Mouse (Mus musculus): Measurements from ENCODE around the gene Frmd6. TPM values are rescaled to one million over a fixed set of nuclear protein-coding genes. Genes with fewer than 3 reads are reported as not detected.

The Frmd6 gene
- polyA plus RNA-seq, 1 experiment: 11.7 TPM

GRCm38 (mm10) chr12:70830982-70831566 is 5.8 kb downstream of the Frmd6 start:
- Histone ChIP-seq H3K36me3 (ENCODE audit: control insufficient read depth, insufficient read depth) (no peaks in the 10 kb centered on the region), H3K27me3 (ENCODE audit: control insufficient read depth, insufficient read depth, insufficient read length) (no peaks in the 10 kb centered on the region), H3K79me2 (ENCODE audit: control insufficient read depth, insufficient read depth) (peaks cover 99% of the 10 kb centered on the region), H3ac (ENCODE audit: control insufficient read depth, insufficient read length) (no peak overlapping the region), H3K4me2 (ENCODE audit: low read depth) (peak overlapping the region; percentile 89), H3K4me3 (no peak overlapping the region)
- no peak for TF ChIP-seq REST (IDR thresholded peaks at IDR 0.05; ENCODE audit: insufficient read depth, insufficient read length)
- no peak for TF ChIP-seq SRF (IDR thresholded peaks at IDR 0.05; ENCODE audit: control insufficient read depth, insufficient read length, low read depth)
- TF ChIP-seq USF1 (IDR thresholded peaks at IDR 0.05; ENCODE audit: low read depth): no peak
- TF ChIP-seq E2F4 (IDR thresholded peaks at IDR 0.05; ENCODE audit: insufficient read depth): no peak
- TF ChIP-seq POLR2A (IDR thresholded peaks at IDR 0.05; ENCODE audit: insufficient read length, low read depth): no peak
- no peak for TF ChIP-seq TCF12 (IDR thresholded peaks at IDR 0.05; ENCODE audit: insufficient read depth, poor library complexity, severe bottlenecking)
- 0 out of 2 replicates have a peak, but pooled peaks have one; percentile 5 for TF ChIP-seq CEBPB (IDR thresholded peaks at IDR 0.05; ENCODE audit: insufficient read depth, poor library complexity, severe bottlenecking)
- TF ChIP-seq POLR2AphosphoS2 (IDR thresholded peaks at IDR 0.05; ENCODE audit: insufficient read length, low read depth): no peak

- no peak for TF ChIP-seq REST (IDR thresholded peaks at IDR 0.05; ENCODE audit: insufficient read depth, insufficient read length)
- TF ChIP-seq E2F4 (IDR thresholded peaks at IDR 0.05; ENCODE audit: insufficient read depth): no peak
- no peak for TF ChIP-seq POLR2A (IDR thresholded peaks at IDR 0.05; ENCODE audit: insufficient read length, low read depth)
- no peak for TF ChIP-seq MAX (IDR thresholded peaks at IDR 0.05; ENCODE audit: low read depth)
- no peak for TF ChIP-seq POLR2AphosphoS2 (IDR thresholded peaks at IDR 0.05; ENCODE audit: insufficient read length, low read depth)
- no peak for TF ChIP-seq TCF3 (IDR thresholded peaks at IDR 0.05; ENCODE audit: insufficient read length, low read depth)
- TF ChIP-seq SRF (IDR thresholded peaks at IDR 0.05; ENCODE audit: control insufficient read depth, insufficient read length, low read depth): no peak
- Histone ChIP-seq H3K79me2 (ENCODE audit: control insufficient read depth, insufficient read depth) (peaks cover 99% of the 10 kb centered on the region), H3K4me2 (ENCODE audit: low read depth) (no peak overlapping the region), H3K36me3 (ENCODE audit: control insufficient read depth, insufficient read depth) (no peaks in the 10 kb centered on the region), H3K27me3 (ENCODE audit: control insufficient read depth, insufficient read depth, insufficient read length) (no peaks in the 10 kb centered on the region), H3ac (ENCODE audit: control insufficient read depth, insufficient read length) (no peak overlapping the region), H3K4me3 (no peak overlapping the region)
These were observed 7.1 kb downstream of the Frmd6 start for GRCm38 (mm10) chr12:70832216-70832998.

- Histone ChIP-seq H3K36me3 (ENCODE audit: control insufficient read depth, insufficient read depth) (no peaks in the 10 kb centered on the region), H3K79me2 (ENCODE audit: control insufficient read depth, insufficient read depth) (peaks cover 99% of the 10 kb centered on the region), H3K27me3 (ENCODE audit: control insufficient read depth, insufficient read depth, insufficient read length) (no peaks in the 10 kb centered on the region), H3K4me2 (ENCODE audit: low read depth) (no peak overlapping the region), H3K4me3 (no peak overlapping the region), H3ac (ENCODE audit: control insufficient read depth, insufficient read length) (no peak overlapping the region)
- TF ChIP-seq E2F4 (IDR thresholded peaks at IDR 0.05; ENCODE audit: insufficient read depth) (no peak), POLR2AphosphoS2 (IDR thresholded peaks at IDR 0.05; ENCODE audit: insufficient read length, low read depth) (no peak), MYOG (IDR thresholded peaks at IDR 0.05; ENCODE audit: control insufficient read depth in 1 of 3, insufficient read depth in 1 of 3, insufficient read length in 2 of 3, low read depth in 2 of 3) (no peak), MYOD1 (IDR thresholded peaks at IDR 0.05; ENCODE audit: control insufficient read depth in 1 of 3, insufficient read length in 2 of 3, low read depth in 2 of 3) (no peak), POLR2A (IDR thresholded peaks at IDR 0.05; ENCODE audit: insufficient read length, low read depth) (no peak)
These were observed 7.7 kb downstream of the Frmd6 start for GRCm38 (mm10) chr12:70833050-70833449.

- Histone ChIP-seq H3ac (ENCODE audit: control insufficient read depth, insufficient read length) (no peak overlapping the region), H3K27me3 (ENCODE audit: control insufficient read depth, insufficient read depth, insufficient read length) (no peaks in the 10 kb centered on the region), H3K79me2 (ENCODE audit: control insufficient read depth, insufficient read depth) (peaks cover 98% of the 10 kb centered on the region), H3K4me2 (ENCODE audit: low read depth) (no peak overlapping the region), H3K36me3 (ENCODE audit: control insufficient read depth, insufficient read depth) (no peaks in the 10 kb centered on the region), H3K4me3 (no peak overlapping the region)
- TF ChIP-seq POLR2A (IDR thresholded peaks at IDR 0.05; ENCODE audit: insufficient read length, low read depth) (no peak), MAX (IDR thresholded peaks at IDR 0.05; ENCODE audit: low read depth) (no peak), SRF (IDR thresholded peaks at IDR 0.05; ENCODE audit: control insufficient read depth, insufficient read length, low read depth) (no peak), MYOG (IDR thresholded peaks at IDR 0.05; ENCODE audit: control insufficient read depth in 1 of 3, insufficient read depth in 1 of 3, insufficient read length in 2 of 3, low read depth in 2 of 3) (no peak)
These were observed 8.7 kb downstream of the Frmd6 start for GRCm38 (mm10) chr12:70834043-70834442.

DNA sequence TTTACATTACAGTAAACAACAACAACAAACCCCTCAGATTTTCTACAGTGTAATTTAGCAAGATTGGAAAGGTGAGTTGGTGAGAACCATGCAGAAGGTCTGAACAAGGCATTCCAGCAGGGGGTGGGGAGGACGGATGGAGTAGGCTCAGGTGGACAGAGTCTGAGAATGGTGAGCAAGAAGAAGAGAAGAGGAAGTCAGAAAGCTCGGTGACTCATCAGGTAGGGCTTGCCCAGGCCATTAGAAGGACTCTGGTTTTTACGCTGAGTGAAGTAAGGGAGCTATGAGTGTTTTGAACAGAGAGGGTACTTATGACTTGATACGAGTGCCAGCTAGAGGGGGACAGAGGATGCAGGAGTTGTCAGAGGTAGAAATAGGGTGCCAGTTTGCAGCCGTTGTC is 9.7 kb downstream of the Frmd6 start:
- Histone ChIP-seq H3K27me3 (ENCODE audit: control insufficient read depth, insufficient read depth, insufficient read length) (no peaks in the 10 kb centered on the region), H3K36me3 (ENCODE audit: control insufficient read depth, insufficient read depth) (no peaks in the 10 kb centered on the region), H3ac (ENCODE audit: control insufficient read depth, insufficient read length) (no peak overlapping the region), H3K79me2 (ENCODE audit: control insufficient read depth, insufficient read depth) (peaks cover 98% of the 10 kb centered on the region), H3K4me2 (ENCODE audit: low read depth) (no peak overlapping the region), H3K4me3 (no peak overlapping the region)
- no peak for TF ChIP-seq POLR2AphosphoS2 (IDR thresholded peaks at IDR 0.05; ENCODE audit: insufficient read length, low read depth)
- no peak for TF ChIP-seq USF1 (IDR thresholded peaks at IDR 0.05; ENCODE audit: low read depth)
- no peak for TF ChIP-seq TCF3 (IDR thresholded peaks at IDR 0.05; ENCODE audit: insufficient read length, low read depth)
- no peak for TF ChIP-seq E2F4 (IDR thresholded peaks at IDR 0.05; ENCODE audit: insufficient read depth)
- no peak for TF ChIP-seq POLR2A (IDR thresholded peaks at IDR 0.05; ENCODE audit: insufficient read length, low read depth)
